Mouse (Mus musculus) kidney, postnatal 14 days (tissue): ENCODE measurements around the gene Nisch.
A peak's percentile ranks its signal among the peaks of the same experiment; 100 is the strongest.

ENCODE experiments used
- DNase-seq: peaks from one replicate; pipeline ENCODE4 v3.0.0; 2022; ENCODE audit warnings: mixed read lengths

Nisch gene

GRCm38 (mm10) chr14:31189348-31189747, 27.4 kb downstream of the Nisch start:
- DNase-seq, result no peak

DNA sequence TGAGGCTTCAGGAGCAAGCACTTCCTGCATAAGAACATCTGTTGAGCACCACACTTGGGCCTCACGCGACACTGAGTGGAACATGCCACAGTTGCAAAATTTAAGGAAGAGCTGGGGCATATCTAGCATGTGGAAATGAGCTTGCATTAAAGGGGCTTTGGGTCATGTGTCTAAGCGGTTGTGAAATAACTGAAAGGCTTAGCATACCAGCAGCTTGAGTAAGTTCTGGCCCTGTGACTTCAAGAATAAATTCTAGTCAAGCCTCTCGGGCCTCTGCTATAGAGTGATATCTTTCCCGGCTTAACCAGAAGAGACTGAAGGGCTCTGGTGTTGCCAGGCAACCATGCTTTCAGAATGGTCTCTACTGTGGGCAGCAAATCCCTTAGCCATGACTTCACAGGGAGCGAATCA, 28.0 kb downstream of the Nisch start:
- DNase-seq, result no peak

- DNase-seq, result peak; percentile 82
Observed at GRCm38 (mm10) chr14:31186656-31187055, 30.1 kb downstream of the Nisch start.

- no peak for DNase-seq
Observed at GRCm38 (mm10) chr14:31184195-31184594, 32.6 kb downstream of the Nisch start.

DNA sequence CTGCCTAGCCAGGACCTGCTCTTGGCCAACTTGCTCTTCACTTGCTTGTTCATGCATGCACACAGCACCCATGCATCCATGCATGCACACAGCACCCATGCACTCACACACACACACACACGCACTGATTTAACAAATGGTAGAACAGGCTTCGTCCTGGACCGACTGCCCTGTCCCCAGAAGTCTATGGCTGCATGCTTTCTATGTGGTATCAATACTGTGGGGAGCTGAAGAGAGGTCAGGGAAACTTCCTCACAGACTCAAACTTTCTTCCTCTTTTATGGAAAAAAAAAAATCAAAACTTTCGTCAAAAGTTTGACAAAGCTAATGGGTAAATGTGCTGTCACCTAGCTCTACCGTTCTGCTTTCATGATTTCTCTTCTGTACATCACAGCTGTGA, 33.2 kb downstream of the Nisch start:
- no peak for DNase-seq

GRCm38 (mm10) chr14:31182786-31183290, 33.9 kb downstream of the Nisch start:
- DNase-seq, result peak; percentile 79

- DNase-seq, result no peak
Observed at GRCm38 (mm10) chr14:31181512-31181911, 35.2 kb downstream of the Nisch start.

- peak; percentile 74 for DNase-seq
Observed at GRCm38 (mm10) chr14:31179677-31180365, 36.9 kb downstream of the Nisch start.

DNA sequence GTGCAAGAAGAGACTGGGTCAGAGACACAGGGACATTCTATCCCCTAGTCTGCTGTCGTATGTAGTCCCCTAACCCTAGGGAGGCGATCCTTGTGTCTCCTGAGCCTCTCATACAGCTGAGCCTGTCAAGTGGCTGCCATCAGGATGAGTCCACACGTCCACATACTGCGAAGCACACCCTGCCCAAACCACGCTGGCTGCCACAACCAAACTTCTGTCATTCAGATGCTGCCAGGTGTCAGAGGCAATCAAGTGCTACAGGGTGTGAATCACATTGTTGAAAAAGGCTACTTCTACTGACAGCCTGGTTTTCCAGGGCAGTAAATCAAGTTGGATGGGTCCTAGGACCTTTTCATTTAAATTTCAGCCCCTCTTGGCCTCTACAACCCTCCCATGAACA, 39.0 kb downstream of the Nisch start:
- no peak for DNase-seq

GRCm38 (mm10) chr14:31177287-31177686, 39.5 kb downstream of the Nisch start:
- no peak for DNase-seq

DNA sequence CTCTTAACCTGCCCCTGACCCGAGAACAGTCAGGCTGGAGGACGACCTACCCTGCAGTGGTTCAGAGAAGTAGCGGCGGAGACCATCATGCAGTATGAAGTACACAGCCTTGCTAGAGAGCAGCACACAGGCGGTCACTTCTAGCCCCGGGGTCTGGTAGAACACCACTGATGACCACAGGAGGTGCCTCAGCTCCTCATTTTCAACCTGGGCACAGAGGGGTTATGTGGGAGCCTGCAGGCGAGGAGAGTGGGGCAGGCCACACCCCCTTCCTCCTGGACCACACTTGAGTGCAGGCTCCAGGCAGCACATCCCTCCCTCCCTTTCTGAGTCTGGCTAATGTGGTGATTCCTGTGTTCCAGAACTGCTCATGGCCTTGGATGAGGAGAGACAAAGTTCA, 43.2 kb downstream of the Nisch start:
- no peak for DNase-seq

DNA sequence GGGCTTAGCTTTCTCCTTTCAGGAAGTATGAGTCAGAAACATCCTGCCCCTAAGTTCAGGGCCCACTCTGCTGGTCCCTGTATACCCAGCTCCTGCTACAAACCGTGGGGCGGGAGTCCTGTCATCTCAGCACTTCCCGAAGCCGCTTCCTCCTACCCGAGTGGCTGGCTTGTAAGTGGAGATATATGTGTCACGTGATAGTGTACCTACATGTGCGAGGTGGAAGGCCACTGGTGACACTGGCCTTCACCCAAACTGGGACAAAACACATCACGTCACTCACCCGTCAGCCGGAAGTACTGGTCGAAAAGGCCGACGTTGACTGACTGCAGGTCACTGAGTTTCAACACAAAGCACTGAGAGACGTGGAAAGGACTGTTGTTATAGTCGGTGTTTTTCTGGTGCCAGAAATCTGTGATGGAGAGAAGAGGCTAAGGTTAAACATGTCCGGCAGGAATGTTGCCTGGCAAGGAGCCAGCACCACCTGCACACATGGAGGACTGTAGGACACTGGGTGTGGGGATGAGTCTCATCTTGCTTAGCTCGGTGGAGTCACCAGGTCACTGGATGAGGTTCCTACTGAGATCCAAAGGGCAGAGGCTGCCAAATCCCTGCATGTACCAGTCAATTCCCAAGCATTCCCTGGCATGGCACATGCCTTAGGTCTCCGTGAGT, 43.8 kb downstream of the Nisch start:
- DNase-seq, result peak; percentile 63

GRCm38 (mm10) chr14:31171821-31172220, 44.9 kb downstream of the Nisch start:
- no peak for DNase-seq

DNA sequence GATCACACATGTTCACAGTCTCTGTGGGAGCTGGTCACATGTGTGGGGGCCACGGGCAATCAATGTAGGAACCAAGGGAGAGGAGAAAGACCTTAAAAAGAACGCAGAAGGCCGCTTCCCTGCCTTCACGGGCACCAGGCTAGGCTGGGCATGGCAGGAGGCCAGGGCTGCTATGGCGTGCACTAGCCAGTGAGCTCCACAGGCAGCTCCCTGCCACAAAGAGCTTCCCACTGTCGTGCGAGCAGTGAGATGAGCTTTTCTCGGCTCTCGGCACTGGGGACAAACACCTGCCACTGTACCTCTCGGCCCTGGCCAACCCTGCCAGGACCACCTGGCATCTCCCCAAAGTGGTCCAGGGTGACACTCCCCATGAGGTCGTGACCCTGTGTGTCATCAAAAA, 45.4 kb downstream of the Nisch start:
- no peak for DNase-seq

GRCm38 (mm10) chr14:31170963-31171362, 45.8 kb downstream of the Nisch start:
- no peak for DNase-seq

- DNase-seq, result no peak
Observed at GRCm38 (mm10) chr14:31169508-31169907, 47.2 kb downstream of the Nisch start.

DNA sequence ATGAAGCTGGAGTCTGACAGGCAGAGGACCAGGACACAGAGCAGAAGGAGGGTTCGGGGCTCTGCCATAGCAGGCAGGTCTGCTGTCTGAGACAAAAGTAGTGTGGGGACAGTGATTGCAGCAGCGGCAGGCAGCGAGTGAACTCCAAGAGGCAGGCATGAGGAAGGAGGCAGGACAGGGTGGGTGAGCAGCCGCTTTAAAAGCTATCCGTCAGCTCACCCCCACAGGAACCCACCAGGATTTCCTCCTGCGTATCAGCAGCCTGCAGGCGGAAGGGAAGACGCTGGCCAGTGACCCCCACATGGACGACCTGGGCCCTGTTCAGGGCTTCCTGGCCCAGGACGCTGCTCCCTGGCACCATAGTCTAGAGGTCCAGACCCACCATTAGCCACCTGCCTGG, 48.3 kb downstream of the Nisch start, which contains the start of gene Stab1:
Stab1 (minus strand) TSS at position 217 of the 400 bp plus-strand sequence.
- peak; percentile 75 for DNase-seq

DNA sequence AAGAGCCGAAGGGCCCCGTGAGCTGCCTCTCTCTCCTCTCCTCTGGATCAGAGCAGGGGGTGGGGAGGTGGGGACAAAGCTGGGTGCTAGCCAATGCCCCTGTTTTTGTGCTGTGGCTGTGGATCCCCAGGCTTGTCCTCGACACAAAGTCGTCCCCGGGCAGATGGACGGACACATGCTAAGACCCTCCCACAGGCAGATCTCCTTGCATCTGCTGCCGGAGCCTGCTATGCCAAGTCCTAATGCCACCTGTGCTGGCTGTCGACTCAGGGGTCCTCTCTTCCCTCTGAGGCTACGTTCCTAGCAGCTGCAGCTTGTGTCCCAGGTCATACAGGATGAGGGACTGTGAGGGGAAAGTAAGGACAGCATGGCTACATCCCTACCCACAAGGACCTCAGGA, 49.9 kb downstream of the Nisch start:
- no peak for DNase-seq

GRCm38 (mm10) chr14:31165991-31166630, 50.6 kb downstream of the Nisch start:
- DNase-seq, result no peak

GRCm38 (mm10) chr14:31165458-31165857, 51.3 kb downstream of the Nisch start:
- no peak for DNase-seq

DNA sequence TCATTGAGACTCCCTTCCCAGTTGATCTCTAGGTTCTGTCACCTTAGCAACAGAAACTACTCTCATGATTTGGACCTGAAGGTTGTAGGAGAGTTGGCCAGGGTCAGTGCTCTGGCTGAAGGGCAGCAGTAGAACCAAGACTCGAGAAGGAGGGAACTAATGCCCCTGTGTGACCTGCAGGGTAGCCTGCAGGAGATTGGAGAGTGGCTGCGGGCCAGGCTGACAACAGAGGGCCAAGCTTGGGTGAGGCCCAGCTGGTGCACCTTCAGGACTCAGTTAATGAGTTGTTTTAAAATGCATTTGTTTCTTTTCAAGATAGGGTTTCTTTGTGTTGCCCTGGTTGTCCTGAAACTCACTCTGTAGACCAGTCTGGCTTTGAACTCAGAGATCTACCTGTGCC, 51.7 kb downstream of the Nisch start:
- no peak for DNase-seq

GRCm38 (mm10) chr14:31164067-31164466, 52.7 kb downstream of the Nisch start:
- DNase-seq, result no peak

DNA sequence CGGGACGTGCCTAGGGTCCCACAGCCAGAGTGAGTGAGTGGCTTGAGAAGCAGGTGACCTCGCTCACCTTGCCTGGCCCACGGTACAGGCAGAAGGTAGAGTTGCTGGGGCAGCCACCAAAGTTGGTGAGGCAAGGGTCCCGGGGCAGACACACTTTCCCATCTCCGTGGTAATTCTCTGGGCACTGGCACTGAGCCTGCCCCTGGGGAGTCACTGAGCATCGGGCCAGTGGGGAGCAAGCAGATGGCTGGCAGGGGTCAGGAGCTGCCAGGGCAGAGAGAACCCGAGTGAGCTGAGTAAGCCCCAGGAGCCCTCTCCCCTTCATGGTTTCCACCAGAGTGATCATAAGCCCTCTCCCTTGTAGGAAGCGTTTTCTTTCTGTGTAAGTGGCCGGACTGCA, 55.1 kb downstream of the Nisch start:
- DNase-seq, result no peak

DNA sequence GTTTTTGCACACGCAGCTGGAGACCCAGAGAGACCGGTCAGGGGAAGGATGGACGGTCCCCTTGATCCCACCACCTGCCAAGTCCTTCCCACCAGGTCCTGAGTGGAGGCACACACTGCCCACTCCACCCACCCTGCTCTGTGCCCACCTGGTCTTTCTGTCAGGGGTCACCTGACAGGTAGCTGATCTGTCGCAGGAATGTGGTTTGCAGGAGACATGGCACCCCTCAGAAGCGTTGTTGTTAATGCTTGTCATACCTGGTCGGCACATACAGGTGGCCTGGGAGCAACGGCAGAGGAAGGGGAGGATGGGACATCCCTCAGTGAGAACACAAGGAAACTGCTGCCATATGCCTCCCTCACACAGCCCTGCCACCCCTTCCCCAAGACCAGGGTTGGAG, 55.6 kb downstream of the Nisch start:
- no peak for DNase-seq
